Mouse (Mus musculus) kidney, adult 2 months (tissue): ENCODE results near the gene Sorcs2.

Experiments used
- CTCF ChIP-seq: fragments of 200-500 bp; conservative IDR thresholded peaks from 2 replicates; pipeline ENCODE4 v1.5.1; 2011; ENCODE audit warnings: low read depth, mild to moderate bottlenecking, control low read depth, low read length, moderate library complexity, mixed read lengths; ENCODE audit not compliant: insufficient read depth, insufficient read length
- POLR2A ChIP-seq: fragments of 200-500 bp; IDR thresholded peaks from one replicate; pipeline ENCODE4 v1.6.1; 2011; ENCODE audit warnings: low read depth, low read length, control low read depth

DNA sequence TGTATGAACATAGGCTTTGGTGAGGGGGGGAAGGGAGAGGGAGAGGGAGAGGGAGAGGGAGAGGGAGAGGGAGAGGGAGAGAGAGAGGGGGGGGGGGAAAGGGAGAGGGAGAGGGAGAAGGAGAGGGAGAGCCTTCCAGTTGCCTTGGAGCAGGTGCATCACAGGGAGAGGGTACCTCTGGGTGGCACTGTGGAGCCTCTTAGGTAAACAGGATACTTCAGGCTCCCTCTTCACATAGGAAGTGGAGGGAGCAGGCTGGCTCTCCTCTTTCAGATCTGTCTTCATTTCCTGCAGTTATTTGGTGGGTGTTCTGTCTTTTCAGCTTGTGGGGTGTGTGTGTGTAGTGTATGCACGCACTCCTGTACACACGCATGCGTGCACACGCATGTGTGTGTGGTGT lies 256.8 kb downstream of the Sorcs2 start:
- TF ChIP-seq CTCF (peak; percentile 58), POLR2A (no peak)
